19 mouse cellular contexts compared by ENCODE assay signal in genomic region chr9:115473847-115474246, GRCm38 (mm10).
DNase-seq lines count a peak whose midpoint lies in the region; ATAC-seq and TF ChIP-seq lines count a peak whose summit lies in the region.
"Had no signal": no experiment of that assay in that cellular context is flagged by ENCODE, and none has a peak within 500 bp of the region (broad histone marks: within the 10 kb centered on the region; RNA-seq: fewer than 3 reads in every experiment).

No protein-coding gene starts in this region.

- DNase-seq in liver, embryonic 14.5 days (ENCODE audit: low read depth in 3 of 3, low spot score in 3 of 3) = no peak
- no peak for DNase-seq in hindbrain, embryonic 11.5 days (ENCODE audit: low spot score)
- no peak for DNase-seq in urinary bladder, adult 2 months (ENCODE audit: low spot score)
- DNase-seq: adrenal gland, postnatal 14 days; cerebellum, adult 18-20 months; cerebellum, adult 9-11 months; cerebellum, postnatal 36 days; gastrocnemius, postnatal 14 days had no signal

- whole genome bisulfite sequencing in heart, embryonic 14.5 days = 77% methylated on average over 5 of the region's 5 CpGs
- 80% methylated on average over 5 of the region's 5 CpGs for WGBS in heart, embryonic 12.5 days
- WGBS in liver, embryonic 14.5 days (ENCODE audit: insufficient replicate concordance) = 60% methylated on average over 5 of the region's 5 CpGs
- WGBS in small intestine, adult 2 months = 83% methylated on average over 5 of the region's 5 CpGs
- 87% methylated on average over 5 of the region's 5 CpGs for WGBS in hindbrain, embryonic 11.5 days

- H3K27ac ChIP-seq in heart, embryonic 14.5 days (replicated peaks in 1 of 2; ENCODE audit: control insufficient read depth in 1 of 2, insufficient read depth in 1 of 2, low read depth in 2 of 2, low read length in 2 of 2) = no peak overlapping the region
- no peak overlapping the region for H3K27ac ChIP-seq in heart, embryonic 12.5 days (ENCODE audit: poor library complexity, severe bottlenecking)
- H3K27ac ChIP-seq in liver, embryonic 14.5 days = peak overlapping the region; percentile 45
- H3K27ac ChIP-seq in small intestine, adult 2 months (ENCODE audit: insufficient read depth, low read depth, low read length) = no peak overlapping the region
- no peak overlapping the region for H3K27ac ChIP-seq in hindbrain, embryonic 11.5 days (ENCODE audit: low read depth, low read length)
- H3K27ac ChIP-seq: embryonic facial prominence, embryonic 10.5 days; forebrain, embryonic 15.5 days; heart, embryonic 10.5 days; hindbrain, embryonic 10.5 days; hindbrain, embryonic 15.5 days had no signal

- H3K4me3 ChIP-seq in heart, embryonic 14.5 days (ENCODE audit: control insufficient read depth in 1 of 2, insufficient read depth in 1 of 2, low read depth in 1 of 2, low read length in 2 of 2) = no peak overlapping the region
- no peak overlapping the region for H3K4me3 ChIP-seq in heart, embryonic 12.5 days
- H3K4me3 ChIP-seq in erythroblast, embryonic 14.5 days (replicated peaks) = peak overlapping the region; percentile 60
- no peak overlapping the region for H3K4me3 ChIP-seq in liver, embryonic 14.5 days (ENCODE audit: insufficient read depth in 1 of 2, low read depth in 2 of 2, low read length in 2 of 2)
- H3K4me3 ChIP-seq in small intestine, adult 2 months (ENCODE audit: low read depth, low read length) = no peak overlapping the region
- H3K4me3 ChIP-seq in hindbrain, embryonic 11.5 days (ENCODE audit: low read depth, low read length) = no peak overlapping the region
- H3K4me3 ChIP-seq: embryonic facial prominence, embryonic 10.5 days; forebrain, embryonic 15.5 days; heart, embryonic 10.5 days; hindbrain, embryonic 10.5 days; hindbrain, embryonic 15.5 days had no signal

- 0 out of 4 replicates have a peak, but pooled peaks cover 0 to 3% of the 10 kb centered on the region in 2 experiments for H3K4me1 ChIP-seq in heart, embryonic 14.5 days (ENCODE audit: control insufficient read depth in 2 of 2, insufficient read depth in 2 of 2, low read length in 2 of 2)
- no peaks in the 10 kb centered on the region for H3K4me1 ChIP-seq in heart, embryonic 12.5 days (replicated peaks)
- peaks cover 59% of the 10 kb centered on the region for H3K4me1 ChIP-seq in erythroblast, embryonic 14.5 days (ENCODE audit: control insufficient read depth)
- H3K4me1 ChIP-seq in liver, embryonic 14.5 days (replicated peaks; ENCODE audit: control insufficient read depth in 2 of 2, insufficient read depth in 2 of 2, low read length in 1 of 2) = peaks cover 10 to 16% of the 10 kb centered on the region in 2 experiments
- H3K4me1 ChIP-seq in small intestine, adult 2 months (ENCODE audit: control insufficient read depth, insufficient read depth, insufficient read length, low read length) = no peaks in the 10 kb centered on the region
- H3K4me1 ChIP-seq in hindbrain, embryonic 11.5 days (replicated peaks; ENCODE audit: control insufficient read depth, insufficient read depth, low read length) = no peaks in the 10 kb centered on the region
- H3K4me1 ChIP-seq: forebrain, embryonic 15.5 days had no signal

- TF ChIP-seq CTCF in liver, embryonic 14.5 days (IDR thresholded peaks at IDR 0.05; ENCODE audit: low read depth) = no peak
- TF ChIP-seq CTCF in small intestine, adult 2 months (IDR thresholded peaks at IDR 0.05; ENCODE audit: extremely low read depth, insufficient read length, insufficient replicate concordance, low read depth, low read length) = no peak

- no peak for TF ChIP-seq EP300 in liver, embryonic 14.5 days (IDR thresholded peaks at IDR 0.05; ENCODE audit: low read depth)

- H3K4me2 ChIP-seq in heart, embryonic 14.5 days (ENCODE audit: low read length) = no peak overlapping the region
- no peak overlapping the region for H3K4me2 ChIP-seq in heart, embryonic 12.5 days
- peak overlapping the region; percentile 24; the same call in 1 of the 2 replicates for H3K4me2 ChIP-seq in liver, embryonic 14.5 days (ENCODE audit: low read depth)
- H3K4me2 ChIP-seq in hindbrain, embryonic 11.5 days (replicated peaks; ENCODE audit: low read depth, low read length) = no peak overlapping the region
- H3K4me2 ChIP-seq: forebrain, embryonic 15.5 days; hindbrain, embryonic 15.5 days had no signal

- no peaks in the 10 kb centered on the region for H3K36me3 ChIP-seq in heart, embryonic 14.5 days (ENCODE audit: control insufficient read depth, insufficient read depth, low read length)
- no peaks in the 10 kb centered on the region for H3K36me3 ChIP-seq in heart, embryonic 12.5 days
- no peaks in the 10 kb centered on the region for H3K36me3 ChIP-seq in erythroblast, embryonic 14.5 days (ENCODE audit: control insufficient read depth)
- no peaks in the 10 kb centered on the region for H3K36me3 ChIP-seq in liver, embryonic 14.5 days (replicated peaks; ENCODE audit: control insufficient read depth, insufficient read depth, low read depth)
- no peaks in the 10 kb centered on the region for H3K36me3 ChIP-seq in small intestine, adult 2 months (ENCODE audit: control insufficient read depth, insufficient read depth, low read length)
- no peaks in the 10 kb centered on the region for H3K36me3 ChIP-seq in hindbrain, embryonic 11.5 days (ENCODE audit: control insufficient read depth, insufficient read depth, low read length)
- H3K36me3 ChIP-seq: embryonic facial prominence, embryonic 10.5 days; forebrain, embryonic 15.5 days; heart, embryonic 10.5 days; hindbrain, embryonic 10.5 days; hindbrain, embryonic 15.5 days had no signal

- ATAC-seq in heart, embryonic 14.5 days (ENCODE audit: insufficient number of reproducible peaks, insufficient read depth, low FRiP score, low read depth) = peak; percentile 56; the same call in 1 of the 2 replicates
- ATAC-seq in heart, embryonic 12.5 days (ENCODE audit: insufficient number of reproducible peaks, low FRiP score) = no peak
- ATAC-seq in liver, embryonic 14.5 days (ENCODE audit: insufficient read depth) = peak; percentile 58
- no peak for ATAC-seq in hindbrain, embryonic 11.5 days (ENCODE audit: low FRiP score)
- no peak for ATAC-seq in monocyte, adult 5-6 weeks (replicated peaks; ENCODE audit: insufficient number of reproducible peaks, low FRiP score, low TSS enrichment, poor library complexity, severe bottlenecking)
- ATAC-seq: activated CD4-positive, CD25-positive, alpha-beta regulatory T cell, adult 4 months; forebrain, embryonic 15.5 days had no signal

- TF ChIP-seq POLR2A in small intestine, adult 2 months (IDR thresholded peaks at IDR 0.05; ENCODE audit: low read depth, low read length) = 0 out of 2 replicates have a peak, but pooled peaks have one; percentile 17

- no peaks in the 10 kb centered on the region for H3K27me3 ChIP-seq in heart, embryonic 14.5 days (ENCODE audit: control insufficient read depth, insufficient read depth, low read length)
- H3K27me3 ChIP-seq in heart, embryonic 12.5 days (replicated peaks) = no peaks in the 10 kb centered on the region
- no peaks in the 10 kb centered on the region for H3K27me3 ChIP-seq in erythroblast, embryonic 14.5 days (ENCODE audit: control insufficient read depth)
- no peaks in the 10 kb centered on the region for H3K27me3 ChIP-seq in liver, embryonic 14.5 days (ENCODE audit: control insufficient read depth, insufficient read depth, low read length)
- H3K27me3 ChIP-seq in small intestine, adult 2 months (ENCODE audit: control insufficient read depth, insufficient read depth, low read length) = no peaks in the 10 kb centered on the region
- H3K27me3 ChIP-seq in hindbrain, embryonic 11.5 days (ENCODE audit: control insufficient read depth, insufficient read depth, low read length) = no peaks in the 10 kb centered on the region
- H3K27me3 ChIP-seq: forebrain, embryonic 15.5 days; hindbrain, embryonic 15.5 days had no signal

- no peak overlapping the region for H3K9ac ChIP-seq in heart, embryonic 14.5 days (ENCODE audit: low read length)
- no peak overlapping the region for H3K9ac ChIP-seq in heart, embryonic 12.5 days
- no peak overlapping the region for H3K9ac ChIP-seq in liver, embryonic 14.5 days (replicated peaks)
- no peak overlapping the region for H3K9ac ChIP-seq in hindbrain, embryonic 11.5 days (ENCODE audit: low read depth, low read length)
- H3K9ac ChIP-seq: forebrain, embryonic 15.5 days; hindbrain, embryonic 15.5 days had no signal

- H3K9me3 ChIP-seq in heart, embryonic 14.5 days (ENCODE audit: control insufficient read depth, low read length) = peaks cover 12% of the 10 kb centered on the region; the same call in 1 of the 2 replicates
- 0 out of 2 replicates have a peak, but pooled peaks cover 13% of the 10 kb centered on the region for H3K9me3 ChIP-seq in heart, embryonic 12.5 days (replicated peaks)
- no peaks in the 10 kb centered on the region for H3K9me3 ChIP-seq in erythroblast, embryonic 14.5 days (ENCODE audit: control insufficient read depth, low read length)
- no peaks in the 10 kb centered on the region; the same call in 1 of the 2 replicates for H3K9me3 ChIP-seq in liver, embryonic 14.5 days (ENCODE audit: control insufficient read depth, low read length)
- no peaks in the 10 kb centered on the region for H3K9me3 ChIP-seq in hindbrain, embryonic 11.5 days (ENCODE audit: control insufficient read depth, low read length)
- H3K9me3 ChIP-seq: embryonic facial prominence, embryonic 10.5 days; forebrain, embryonic 15.5 days; heart, embryonic 10.5 days; hindbrain, embryonic 15.5 days had no signal

Comparison
In these comparisons a context has a peak if more than half of its experiments do, and no peak if none do; other contexts are left out.
1. ATAC-seq: peak in heart, embryonic 14.5 days (single experiment) and liver, embryonic 14.5 days (single experiment); none in heart, embryonic 12.5 days (single experiment), hindbrain, embryonic 11.5 days (single experiment) and monocyte, adult 5-6 weeks (single experiment).